Mouse (Mus musculus) right cerebral cortex, adult 18-20 months (tissue): Measurements from ENCODE around the gene Arhgap8.

Experiments
- DNase-seq: peaks from one replicate; pipeline ENCODE4 v3.0.0; 2022; ENCODE audit warnings: mixed read lengths

Arhgap8 gene

GRCm38 (mm10) chr15:84719791-84720190 lies at the start of gene Arhgap8:
Arhgap8 (plus strand) TSS chr15:84720052.
- no peak for DNase-seq

GRCm38 (mm10) chr15:84670657-84671055 lies 49.2 kb upstream of the Arhgap8 start:
- DNase-seq = no peak

GRCm38 (mm10) chr15:84671401-84672307 lies 48.2 kb upstream of the Arhgap8 start:
- DNase-seq = peak; percentile 52

DNA sequence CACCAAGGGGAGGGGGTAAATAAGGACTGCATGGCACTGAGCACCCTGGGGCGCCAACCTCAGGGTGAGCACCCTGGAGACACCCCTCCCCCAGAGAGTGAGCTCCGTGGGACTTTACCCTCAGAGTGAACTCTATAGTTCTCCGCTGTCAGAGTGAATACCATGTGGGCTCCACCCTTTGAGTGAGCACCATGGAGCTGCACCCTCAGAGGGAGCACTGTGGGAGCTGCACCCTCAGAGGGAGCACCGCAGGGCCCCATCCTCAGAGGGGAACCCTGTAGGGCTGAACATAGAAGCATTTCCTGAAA lies 47.6 kb upstream of the Arhgap8 start:
- DNase-seq = no peak

GRCm38 (mm10) chr15:84672616-84673015 lies 47.2 kb upstream of the Arhgap8 start:
- no peak for DNase-seq

DNA sequence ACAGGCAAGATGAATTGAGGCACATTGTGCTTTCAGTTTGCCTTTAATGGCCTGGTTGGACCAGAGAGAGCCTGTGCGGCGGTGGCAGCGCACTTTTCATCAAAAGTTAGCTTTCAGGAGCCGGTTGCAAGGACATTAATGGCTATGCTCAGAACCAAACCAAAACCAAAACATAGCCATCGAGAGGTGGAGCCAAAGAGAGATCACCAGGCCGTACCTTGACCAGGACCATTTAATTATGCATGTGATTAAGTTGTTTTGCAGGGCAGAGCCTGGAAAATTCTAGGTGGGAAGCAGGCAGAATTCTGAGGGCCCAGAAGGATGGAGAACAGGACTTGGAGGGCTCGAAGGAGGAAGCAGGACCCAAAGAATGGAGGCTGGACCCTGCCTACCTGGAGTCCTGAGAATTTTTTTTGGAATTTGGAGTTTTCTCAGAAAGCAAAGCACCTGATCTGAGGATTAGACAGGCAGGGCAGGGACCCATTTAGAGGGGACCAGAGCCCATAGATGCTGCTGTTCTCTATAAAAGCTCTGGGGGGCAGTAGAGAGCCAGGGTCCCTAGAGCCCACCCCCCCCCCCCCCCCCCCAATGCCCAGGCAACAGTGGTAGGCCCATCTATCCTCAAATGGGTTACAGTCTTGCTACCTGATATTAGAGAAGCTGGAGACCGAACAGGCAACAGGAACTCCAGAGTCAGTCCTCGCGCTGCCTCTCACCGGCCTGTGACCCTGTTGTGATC lies 45.4 kb upstream of the Arhgap8 start:
- no peak for DNase-seq

DNA sequence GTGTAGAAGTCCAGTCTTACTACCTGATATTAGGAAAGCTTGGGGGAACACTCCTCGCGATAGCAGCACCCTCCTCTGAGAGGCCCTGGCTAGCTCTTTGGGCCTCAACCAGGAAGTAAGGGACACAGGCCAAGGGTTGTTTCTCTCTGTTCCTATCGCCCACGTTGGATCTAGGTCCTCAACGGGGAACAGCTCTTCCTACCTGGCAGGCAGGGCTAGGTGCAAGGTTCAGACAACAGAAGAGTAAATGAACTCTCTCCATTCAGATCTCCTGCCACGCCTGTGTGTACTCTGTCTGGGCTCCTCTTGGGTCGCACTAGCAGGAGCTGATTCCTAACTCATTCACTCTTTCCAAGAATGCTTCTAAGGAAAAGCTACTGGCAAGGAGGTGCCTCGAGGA lies 44.5 kb upstream of the Arhgap8 start:
- no peak for DNase-seq

DNA sequence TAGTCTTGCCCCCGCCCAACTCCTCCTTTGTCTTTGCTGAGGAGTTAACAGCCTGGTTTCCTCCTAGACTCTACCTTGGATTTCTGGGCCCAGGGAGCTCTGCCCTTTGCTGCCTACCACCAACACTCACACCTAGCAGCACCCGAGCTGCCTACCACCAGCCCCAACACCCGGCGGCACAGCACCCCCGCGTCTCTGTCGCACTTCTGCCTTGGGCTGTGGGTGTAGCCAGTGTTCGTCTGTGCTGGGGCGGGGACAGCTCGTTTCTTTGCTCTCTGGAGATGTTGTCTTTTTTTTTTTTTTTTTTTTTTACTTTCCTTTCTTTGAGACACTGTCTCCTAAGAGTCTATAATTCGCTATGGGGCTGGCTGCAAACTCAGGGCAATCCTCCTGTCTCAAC lies 41.9 kb upstream of the Arhgap8 start:
- peak; percentile 73 for DNase-seq

DNA sequence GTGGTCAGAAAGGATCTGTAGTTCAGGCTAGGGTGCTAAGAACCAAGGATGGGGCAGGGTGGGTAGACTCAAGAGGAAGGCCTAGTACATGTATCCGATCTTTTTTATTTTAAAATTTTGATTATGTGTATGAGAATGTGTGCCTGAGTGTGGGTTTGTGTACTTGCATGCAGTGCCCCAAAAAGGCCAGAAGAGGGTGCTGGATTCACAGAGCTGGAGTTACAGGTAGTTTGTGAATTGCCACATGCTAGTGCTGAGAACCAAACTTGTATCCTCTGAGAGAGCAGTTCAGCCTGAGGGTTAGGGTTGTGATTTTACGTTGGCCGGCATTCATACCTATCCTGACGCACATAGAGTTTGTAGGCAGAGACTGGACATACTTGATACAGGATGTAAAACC lies 40.8 kb upstream of the Arhgap8 start:
- no peak for DNase-seq

GRCm38 (mm10) chr15:84679794-84680193 lies 40.1 kb upstream of the Arhgap8 start:
- no peak for DNase-seq

GRCm38 (mm10) chr15:84680545-84681454 lies 39.1 kb upstream of the Arhgap8 start:
- peak; percentile 39 for DNase-seq

DNA sequence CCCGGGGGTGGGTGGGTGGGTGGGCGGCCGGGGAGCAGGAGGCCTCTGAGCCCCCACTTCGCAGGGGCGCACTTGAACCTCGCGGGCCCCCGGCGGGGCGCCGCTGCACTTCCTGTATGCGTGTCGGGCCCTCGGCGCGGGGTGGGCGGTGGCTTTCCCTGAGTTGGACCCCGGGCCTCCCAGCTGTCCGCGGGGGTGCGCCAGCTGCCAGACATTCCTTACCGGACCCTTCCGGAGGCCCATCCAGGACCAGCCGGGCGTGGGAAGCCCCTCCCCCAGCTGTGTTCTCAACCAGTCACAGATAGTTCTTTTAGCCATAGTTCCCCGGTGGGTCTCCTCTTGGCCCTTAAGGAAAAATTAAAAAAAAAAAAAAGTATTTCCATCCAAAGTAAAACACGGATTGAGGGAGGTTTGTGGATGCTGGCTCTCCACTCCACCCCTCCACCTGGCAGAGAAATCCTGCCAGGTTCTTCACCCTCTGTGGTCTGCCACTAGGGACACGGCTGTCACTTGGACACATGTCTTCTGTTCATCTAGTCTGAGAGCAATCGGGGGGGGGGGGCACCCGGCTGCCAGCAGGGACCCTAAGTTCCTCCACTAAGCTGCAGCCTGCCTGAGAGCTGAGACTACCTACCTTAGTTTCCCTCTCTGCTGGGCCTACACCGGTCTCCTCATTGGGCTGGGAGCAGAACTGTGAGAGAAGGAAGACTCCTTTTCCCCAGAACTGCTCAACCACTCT lies 38.2 kb upstream of the Arhgap8 start:
- DNase-seq = no peak

- DNase-seq = no peak
Measured at GRCm38 (mm10) chr15:84682206-84682605, 37.6 kb upstream of the Arhgap8 start.

- no peak for DNase-seq
Measured at GRCm38 (mm10) chr15:84682821-84683220, 37.0 kb upstream of the Arhgap8 start.

- DNase-seq = no peak
Measured at GRCm38 (mm10) chr15:84684520-84684919, 35.3 kb upstream of the Arhgap8 start.

DNA sequence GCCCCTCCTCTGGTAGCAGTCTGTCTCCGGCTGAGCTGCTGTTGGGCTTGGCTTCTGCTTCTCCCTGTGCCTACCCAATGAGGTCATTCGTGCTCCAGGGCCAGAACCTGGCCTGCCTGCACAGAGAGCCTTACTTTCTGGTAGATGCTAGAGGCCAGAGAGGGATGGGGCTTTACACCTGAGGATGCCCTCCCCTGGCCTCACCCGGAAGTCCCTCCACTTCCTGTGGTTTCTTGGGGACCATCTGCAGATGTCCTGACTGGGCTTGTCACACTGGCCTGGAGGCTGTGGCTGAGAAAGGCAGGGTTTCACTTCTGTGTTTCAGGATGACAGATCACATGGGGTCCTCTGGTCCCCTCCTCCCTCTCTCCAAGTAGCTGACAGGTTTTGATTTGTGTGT lies 34.4 kb upstream of the Arhgap8 start:
- no peak for DNase-seq

DNA sequence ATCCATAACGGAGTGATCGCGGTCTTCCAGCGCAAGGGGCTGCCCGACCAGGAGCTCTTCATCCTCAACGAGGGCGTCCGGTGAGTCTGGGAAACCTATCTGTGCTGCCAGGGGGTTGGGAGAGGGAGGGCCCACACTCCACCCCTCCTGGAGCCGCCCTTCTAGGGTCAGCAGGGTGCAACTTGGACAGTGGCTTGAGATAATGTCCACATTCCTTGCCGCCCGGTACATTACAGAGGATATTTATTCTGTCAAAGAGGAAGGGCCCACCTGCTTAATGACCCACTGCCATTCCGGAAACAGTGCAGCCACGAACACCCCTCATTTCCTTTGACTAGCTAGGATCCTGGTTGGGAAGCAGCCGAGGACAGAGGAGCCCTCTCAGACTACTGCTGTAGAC lies 31.9 kb upstream of the Arhgap8 start:
- DNase-seq = no peak

- no peak for DNase-seq
Measured at GRCm38 (mm10) chr15:84689356-84689755, 30.5 kb upstream of the Arhgap8 start.

GRCm38 (mm10) chr15:84691513-84691912 lies 28.3 kb upstream of the Arhgap8 start:
- no peak for DNase-seq

DNA sequence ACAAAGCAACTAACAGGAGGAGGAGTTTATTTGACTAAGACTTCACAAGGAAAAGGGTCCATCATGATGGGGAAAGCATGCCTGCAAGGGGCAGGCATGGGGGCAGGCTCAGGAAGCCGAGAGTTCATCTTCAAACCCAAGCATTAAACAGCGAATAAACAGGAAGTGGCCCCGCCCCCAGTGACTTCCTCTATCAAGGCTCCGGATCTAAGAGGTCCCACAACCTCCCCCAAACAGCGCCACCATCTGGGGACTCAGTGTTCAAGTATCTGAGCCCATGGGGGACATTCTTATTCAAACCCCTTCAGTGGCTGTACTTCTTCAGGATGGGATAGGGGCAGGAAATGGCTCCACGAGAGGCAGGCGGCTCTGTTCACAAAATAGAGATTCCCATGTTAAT lies 27.2 kb upstream of the Arhgap8 start:
- no peak for DNase-seq

DNA sequence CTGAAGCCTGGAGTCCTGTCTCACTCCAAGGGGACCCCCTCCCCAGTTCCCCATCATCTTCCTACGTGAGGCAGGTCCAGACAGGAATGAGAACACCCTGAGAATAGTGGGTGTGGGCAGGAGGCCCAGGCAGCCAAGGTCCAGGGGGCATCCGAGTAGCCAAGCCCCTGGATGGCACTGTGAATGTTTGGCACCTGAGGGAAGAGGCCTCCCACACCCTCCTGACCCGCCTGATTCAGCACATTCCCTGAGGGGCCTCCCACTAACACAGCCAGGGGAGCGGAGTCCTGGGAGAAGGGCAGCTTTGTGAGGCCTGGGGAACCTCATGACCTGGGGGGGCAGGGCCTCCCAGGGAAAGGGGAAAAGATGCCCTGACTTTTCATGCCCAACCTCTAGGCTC lies 23.8 kb upstream of the Arhgap8 start:
- no peak for DNase-seq

GRCm38 (mm10) chr15:84697611-84698011 lies 22.2 kb upstream of the Arhgap8 start:
- DNase-seq = peak; percentile 55
